Mouse (Mus musculus) spleen, embryonic (tissue): ENCODE data around the gene Ntsr2.
"Not testable (repeated sequence)": the region's sequence is repeated elsewhere in the genome, so short reads cannot be mapped to it uniquely, and the experiment has no call there.

Source experiments
- CTCF ChIA-PET: fragments of 350-600 bp; sonication (Branson Sonifier 250); formaldehyde crosslinking; loops from one replicate; lab custom pipeline; 2022; lab: Charles Lee

Gene Ntsr2

GRCm38 (mm10) chr12:16646780-16647409 lies 6.3 kb upstream of the Ntsr2 start:
- CTCF ChIA-PET, result no interaction called here

- CTCF ChIA-PET, result no interaction called here
These were observed 4.9 kb upstream of the Ntsr2 start for GRCm38 (mm10) chr12:16648273-16648672.

GRCm38 (mm10) chr12:16649819-16650218 lies 3.4 kb upstream of the Ntsr2 start:
- CTCF ChIA-PET, result no interaction called here

GRCm38 (mm10) chr12:16655604-16656003 lies 2.4 kb downstream of the Ntsr2 start:
- CTCF ChIA-PET, result no interaction called here

GRCm38 (mm10) chr12:16656906-16657875 lies 4.0 kb downstream of the Ntsr2 start:
- CTCF ChIA-PET, result no interaction called here

- CTCF ChIA-PET, result no interaction called here
These were observed 8.3 kb downstream of the Ntsr2 start for GRCm38 (mm10) chr12:16661459-16661858.

- CTCF ChIA-PET, result no interaction called here
These were observed 8.8 kb downstream of the Ntsr2 start for GRCm38 (mm10) chr12:16661936-16662335.

- CTCF ChIA-PET, result no interaction called here
These were observed 9.9 kb downstream of the Ntsr2 start for GRCm38 (mm10) chr12:16662955-16663585.

- CTCF ChIA-PET, result no interaction called here
These were observed 11.8 kb downstream of the Ntsr2 start for GRCm38 (mm10) chr12:16665022-16665421.

GRCm38 (mm10) chr12:16669176-16669575 lies 16.0 kb downstream of the Ntsr2 start:
- CTCF ChIA-PET, result interaction anchor here (0.6 kb wide), 1 partner anchor 365 kb away, joined by 3 read pairs; no protein-coding TSS in a partner anchor

GRCm38 (mm10) chr12:16672246-16672645 lies 19.1 kb downstream of the Ntsr2 start:
- CTCF ChIA-PET, result no interaction called here

- CTCF ChIA-PET, result no interaction called here
These were observed 37.4 kb downstream of the Ntsr2 start for GRCm38 (mm10) chr12:16690631-16691030.

GRCm38 (mm10) chr12:16694783-16695182 lies 41.6 kb downstream of the Ntsr2 start:
- CTCF ChIA-PET, result no interaction called here

GRCm38 (mm10) chr12:16695252-16695651 lies 42.1 kb downstream of the Ntsr2 start:
- CTCF ChIA-PET, result not testable (repeated sequence)

GRCm38 (mm10) chr12:16696146-16696545 lies 43.0 kb downstream of the Ntsr2 start:
- CTCF ChIA-PET, result interaction anchor here (0.6 kb wide), 1 partner anchor 43 kb away, joined by 5 read pairs; the partner anchor contains the start of gene Ntsr2

- CTCF ChIA-PET, result no interaction called here
These were observed 45.5 kb downstream of the Ntsr2 start for GRCm38 (mm10) chr12:16698691-16699090.
